8 mouse cellular contexts compared by ENCODE assay signal in genomic region chr10:8213906-8214421, GRCm38 (mm10).
DNase-seq lines count a peak whose midpoint lies in the region; ATAC-seq lines count a peak whose summit lies in the region.

No protein-coding gene starts in this region.

- peak overlapping the region; percentile 25; the same call in 1 of the 2 replicates for H3K4me2 ChIP-seq in heart, embryonic 11.5 days

- WGBS in heart, embryonic 11.5 days (ENCODE audit: insufficient replicate concordance): 39% methylated on average over 16 of the region's 16 CpGs
- 47% methylated on average over 16 of the region's 16 CpGs for WGBS in hindbrain, embryonic 10.5 days
- 10% methylated on average over 16 of the region's 16 CpGs for WGBS in limb, embryonic 10.5 days

- ATAC-seq in heart, embryonic 11.5 days (replicated peaks; ENCODE audit: insufficient number of reproducible peaks, low FRiP score, low TSS enrichment): 0 out of 2 replicates have a peak, but pooled peaks have one; percentile 22
- no peak for ATAC-seq in cerebellum, adult (ENCODE audit: insufficient number of reproducible peaks, low FRiP score, low TSS enrichment)

- H3K27me3 ChIP-seq in heart, embryonic 11.5 days (ENCODE audit: control insufficient read depth, insufficient read depth, low read length): no peaks in the 10 kb centered on the region
- no peaks in the 10 kb centered on the region for H3K27me3 ChIP-seq in hindbrain, embryonic 10.5 days (ENCODE audit: insufficient read depth, poor library complexity, severe bottlenecking)
- peaks cover 46% of the 10 kb centered on the region for H3K27me3 ChIP-seq in limb, embryonic 10.5 days (ENCODE audit: low read depth, poor library complexity, severe bottlenecking)

- no peak overlapping the region for H3K9ac ChIP-seq in heart, embryonic 11.5 days (ENCODE audit: low read depth, low read length)

- H3K36me3 ChIP-seq in heart, embryonic 11.5 days (ENCODE audit: control insufficient read depth, insufficient read depth, low read length): no peaks in the 10 kb centered on the region
- H3K36me3 ChIP-seq in hindbrain, embryonic 10.5 days: no peaks in the 10 kb centered on the region
- H3K36me3 ChIP-seq in limb, embryonic 10.5 days: no peaks in the 10 kb centered on the region

- peaks cover 14% of the 10 kb centered on the region for H3K4me1 ChIP-seq in heart, embryonic 11.5 days (ENCODE audit: control insufficient read depth, insufficient read depth, low read length)
- peaks cover 41% of the 10 kb centered on the region for H3K4me1 ChIP-seq in hindbrain, embryonic 10.5 days (replicated peaks)
- peaks cover 54% of the 10 kb centered on the region for H3K4me1 ChIP-seq in limb, embryonic 10.5 days

- DNase-seq in heart, adult 9 months (ENCODE audit: low spot score in 2 of 2): no peak
- peak; percentile 70 for DNase-seq in hindbrain, embryonic 10.5 days (ENCODE audit: low spot score)
- peak; percentile 85 for DNase-seq in limb, embryonic 10.5 days (ENCODE audit: low spot score)
- DNase-seq in mesoderm, embryonic 11.5 days (ENCODE audit: low read depth, low spot score): peak; percentile 82
- peak; percentile 93 for DNase-seq in thymus, postnatal 14 days
- DNase-seq in Muller cell, postnatal 12 days (ENCODE audit: inconsistent ontology term): no peak

- no peak overlapping the region for H3K4me3 ChIP-seq in heart, embryonic 11.5 days (ENCODE audit: low read depth, low read length)
- 0 out of 2 replicates have a peak overlapping the region, but pooled peaks have one; percentile 6 for H3K4me3 ChIP-seq in hindbrain, embryonic 10.5 days
- H3K4me3 ChIP-seq in limb, embryonic 10.5 days: peak overlapping the region; percentile 31

- H3K27ac ChIP-seq in heart, embryonic 11.5 days (ENCODE audit: low read depth, low read length): peak overlapping the region; percentile 60
- H3K27ac ChIP-seq in hindbrain, embryonic 10.5 days: peak overlapping the region; percentile 35; the same call in 1 of the 2 replicates
- H3K27ac ChIP-seq in limb, embryonic 10.5 days: peak overlapping the region; percentile 78

- H3K9me3 ChIP-seq in heart, embryonic 11.5 days (replicated peaks; ENCODE audit: control insufficient read depth, low read length): no peaks in the 10 kb centered on the region
- H3K9me3 ChIP-seq in hindbrain, embryonic 10.5 days: no peaks in the 10 kb centered on the region
- H3K9me3 ChIP-seq in limb, embryonic 10.5 days (replicated peaks): no peaks in the 10 kb centered on the region

Comparison
In these comparisons a context has a peak if more than half of its experiments do, and no peak if none do; other contexts are left out.
1. DNase-seq: peak in hindbrain, embryonic 10.5 days (single experiment), limb, embryonic 10.5 days (single experiment), mesoderm, embryonic 11.5 days (single experiment) and thymus, postnatal 14 days (single experiment); none in heart, adult 9 months (0 of 2) and Muller cell, postnatal 12 days (single experiment).
2. Peak in every context shown above with its lines, with median percentiles within 50 percentile points of each other: H3K27ac ChIP-seq.